Mouse (Mus musculus) lung, adult 2 months (tissue): ENCODE data around the gene Gse1.

Experiments
- CTCF ChIP-seq: fragments of 200-500 bp; IDR thresholded peaks from 2 replicates; pipeline ENCODE4 v1.5.1; 2011; ENCODE audit warnings: mild to moderate bottlenecking, low read length, control low read depth; ENCODE audit not compliant: insufficient read depth
- POLR2A ChIP-seq: fragments of 200-500 bp; IDR thresholded peaks from 2 replicates; pipeline ENCODE4 v1.6.1; 2011; ENCODE audit warnings: low read depth, mild to moderate bottlenecking, control low read depth, low read length, borderline replicate concordance; ENCODE audit errors: extremely low read depth

DNA sequence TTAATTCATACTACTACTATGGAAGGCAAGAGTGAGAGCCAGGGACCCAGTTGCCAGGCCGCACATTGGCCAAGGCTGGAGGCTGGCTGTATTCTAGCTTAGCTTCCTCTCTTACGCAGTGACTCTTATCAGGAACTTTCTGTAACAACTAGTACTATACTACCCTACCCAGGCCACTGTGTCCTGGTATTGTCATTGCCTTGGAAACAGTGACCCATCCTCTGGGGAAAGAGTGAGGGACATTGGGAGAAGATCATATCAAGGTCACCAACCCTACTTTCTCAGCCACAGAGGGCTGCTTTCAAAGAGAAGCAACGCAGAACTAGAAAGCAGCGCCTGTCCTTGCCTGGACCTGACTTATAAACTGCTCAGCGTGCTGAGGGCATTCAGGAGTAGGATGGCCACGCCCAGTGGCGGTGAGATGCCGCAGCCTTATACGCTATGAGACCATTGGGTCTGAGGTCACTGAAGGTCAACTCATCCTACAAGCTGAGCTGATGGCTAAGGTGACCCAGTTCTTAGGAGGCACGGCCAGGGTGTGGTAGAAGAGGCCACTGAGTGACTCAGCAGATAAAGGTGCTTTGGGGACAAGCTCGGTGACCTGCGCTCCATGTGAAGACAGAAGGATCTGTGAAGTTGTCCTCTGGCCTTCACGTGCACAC is 100.2 kb downstream of the Gse1 start:
- TF ChIP-seq CTCF (no peak), POLR2A (no peak)
